Mouse (Mus musculus) adipose tissue, adult 10 weeks (tissue): ENCODE measurements around the gene Pax4. TPM values are rescaled to one million over a fixed set of nuclear protein-coding genes. Genes with fewer than 3 reads are reported as not detected.

Source experiments
- polyA plus RNA-seq: library from polyadenylated mRNA; stranded (reverse); fragments of 350-450 nt; fragmentation: Illumina TruSeq; extraction: RNeasy Lipid Tissue Mini Kit (QIAGEN cat#74804); gene quantifications from one replicate; pipeline ENCODE4 v1.2.3, GENCODE M21; 2014; ENCODE audit warnings: low read depth, low replicate concordance

The Pax4 gene
- not detected for polyA plus RNA-seq

DNA sequence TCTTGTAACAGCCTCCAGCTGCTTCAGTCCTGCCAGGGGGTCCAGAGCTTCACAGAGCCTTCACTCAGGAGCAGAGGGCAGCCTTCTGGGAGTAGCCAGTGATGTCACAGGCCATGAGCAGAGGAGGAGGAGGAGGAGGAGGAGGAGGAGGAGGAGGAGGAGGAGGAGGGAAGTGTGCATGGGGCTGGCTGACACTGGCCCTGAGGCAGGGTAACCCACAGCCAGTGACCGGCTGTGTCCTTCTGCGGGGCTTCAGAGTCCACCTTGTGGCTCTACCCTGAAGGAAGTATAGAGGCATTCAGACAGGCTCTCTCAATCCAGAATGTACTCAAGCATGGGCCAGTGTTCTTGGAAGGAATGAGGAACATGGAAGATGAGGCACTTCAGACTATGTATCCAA lies at the start of gene Pax4:
Gene Pax4 (minus strand): TSS at position 101 of the 400 bp plus-strand sequence.

DNA sequence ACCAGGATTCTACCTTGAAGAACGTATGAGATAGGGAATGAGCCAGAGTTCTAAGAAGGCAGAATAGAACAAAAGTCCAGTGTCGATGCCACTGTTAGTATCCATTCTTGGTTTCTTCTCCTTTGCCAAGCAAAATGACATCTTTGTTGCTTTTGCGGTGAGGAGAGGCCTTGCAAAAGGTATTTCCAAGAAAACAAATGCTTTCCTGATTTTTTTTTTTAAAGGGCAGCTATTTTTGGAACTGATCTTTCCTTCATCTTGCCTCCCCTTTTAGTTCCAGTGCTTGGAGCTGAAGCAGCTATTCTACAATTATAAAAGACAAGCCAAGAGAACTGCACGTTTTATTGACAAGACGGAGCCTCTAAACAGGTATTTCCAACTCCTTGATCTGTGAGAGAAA lies 25.7 kb upstream of the Pax4 start, which contains the start of gene Snd1:
Gene Snd1 (plus strand): TSS at position 301 of the 400 bp plus-strand sequence.

DNA sequence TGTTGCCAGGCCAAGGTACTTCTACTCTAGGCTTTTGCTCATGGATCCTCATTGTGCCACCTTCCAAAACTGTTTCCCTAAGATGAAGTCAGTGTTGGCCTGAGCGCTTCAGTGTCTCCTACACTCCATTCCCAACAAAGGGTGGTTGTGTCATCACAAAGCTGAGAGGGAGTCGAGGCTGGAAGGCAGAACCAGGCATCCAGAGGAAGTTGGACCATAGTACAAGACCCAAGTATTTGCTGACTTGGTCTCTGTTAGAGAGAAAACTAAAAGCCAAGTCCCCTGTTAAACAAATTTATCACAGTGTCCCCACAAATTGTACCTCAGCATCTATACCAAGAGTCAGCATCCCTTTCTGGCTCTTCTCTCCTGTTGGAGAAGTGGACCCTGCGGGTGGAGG lies 20.9 kb downstream of the Pax4 start, which contains the start of gene Gcc1:
Gene Gcc1 (minus strand): TSS at position 101 of the 400 bp plus-strand sequence.

DNA sequence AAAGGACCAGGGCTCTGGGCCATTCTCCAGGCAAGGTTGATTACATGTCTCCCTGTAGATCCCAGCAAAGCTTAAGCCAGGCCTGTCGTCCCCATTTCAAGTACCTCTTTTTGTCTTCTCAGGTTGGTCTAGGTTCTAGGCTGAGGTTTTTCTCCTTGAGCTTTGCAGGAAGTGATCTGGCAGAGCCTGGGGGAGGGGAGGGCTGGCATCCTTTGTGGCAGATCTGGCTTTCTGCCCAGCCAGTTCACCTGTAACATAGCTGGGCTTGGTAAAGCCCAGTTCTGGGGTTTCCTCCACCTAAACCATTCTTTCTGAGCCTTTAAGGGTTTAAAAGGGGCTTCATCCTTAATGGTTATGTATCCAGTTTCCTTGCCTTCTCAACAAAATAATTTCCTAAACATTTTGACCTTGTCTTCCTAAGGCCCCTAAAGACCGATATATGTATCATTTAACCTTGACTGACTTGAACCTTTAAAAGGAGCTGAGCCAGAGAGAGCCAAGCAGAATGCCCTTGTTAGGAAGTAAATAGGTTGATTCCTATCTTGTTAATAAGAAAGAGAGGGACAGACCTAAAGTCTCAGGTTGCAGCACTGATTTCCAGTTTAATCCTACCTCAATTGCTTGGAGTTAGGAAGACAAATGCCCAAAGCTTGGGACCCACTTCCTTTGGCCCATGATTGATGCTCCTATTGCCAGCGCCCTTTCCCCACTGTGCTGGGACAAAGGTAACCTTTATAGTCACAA lies 21.9 kb downstream of the Pax4 start, which contains the start of gene Fscn3:
Gene Fscn3 (plus strand): TSS at position 694 of the 744 bp plus-strand sequence.

DNA sequence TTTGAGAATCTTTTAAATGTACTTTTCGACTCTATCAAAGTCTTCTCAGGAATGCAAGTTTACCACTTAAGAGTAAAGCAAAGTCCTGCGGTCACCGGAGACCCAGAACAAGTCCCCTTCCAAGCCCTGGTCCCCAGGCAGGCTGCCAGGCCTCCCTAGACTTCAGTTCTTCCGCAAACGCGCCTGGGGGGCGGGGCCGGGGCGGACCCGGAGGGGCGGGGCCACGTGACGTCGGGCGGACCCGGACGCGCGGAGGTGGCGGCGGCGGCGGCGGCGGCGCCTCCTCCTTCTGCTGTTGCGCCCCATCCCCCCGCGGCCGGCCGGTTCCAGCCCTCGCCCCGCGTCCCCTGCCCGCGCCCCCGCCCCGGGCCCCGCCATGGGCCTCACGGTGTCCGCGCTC lies 25.8 kb downstream of the Pax4 start, which contains the start of gene Arf5:
Gene Arf5 (plus strand): TSS at position 248 of the 400 bp plus-strand sequence.

DNA sequence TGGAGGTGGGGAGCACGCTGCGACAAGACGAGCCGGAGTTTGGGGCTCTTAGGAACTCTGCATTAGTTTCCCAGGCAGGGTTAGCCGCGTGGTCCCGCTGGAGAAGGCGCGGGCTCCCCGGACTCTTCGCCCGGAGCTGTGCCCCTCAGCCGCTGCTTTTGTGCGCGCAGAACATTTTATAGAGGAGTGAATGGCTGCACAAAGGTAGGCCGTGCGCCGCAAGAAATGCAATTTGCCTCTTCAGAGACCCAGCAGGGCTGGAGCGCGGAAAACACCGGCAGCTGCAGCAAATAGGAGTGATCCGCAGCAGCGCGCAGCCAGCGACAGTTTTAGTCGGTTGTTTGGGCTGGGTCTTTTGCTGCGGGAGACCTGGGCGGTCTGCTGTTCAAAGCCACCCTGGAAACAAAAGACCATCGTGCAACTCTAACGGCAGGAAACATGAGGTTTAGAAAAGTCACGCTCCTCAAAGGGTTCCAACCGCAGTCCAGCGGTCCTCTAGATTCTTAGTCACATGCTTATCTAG lies 51.4 kb downstream of the Pax4 start, which contains the start of gene Zfp800:
Gene Zfp800 (minus strand): TSS at position 325 of the 523 bp plus-strand sequence.

Other genes starting within 250 kb of the Pax4 start
- gene Zfp800, start 51.3 kb downstream of the Pax4 start, polyA plus RNA-seq, result 10.3 TPM
- gene Arf5, start 25.8 kb downstream of the Pax4 start, polyA plus RNA-seq, result 120 TPM
- gene Fscn3, start 21.6 kb downstream of the Pax4 start, polyA plus RNA-seq, result 6.2 TPM
- gene Gcc1, start 21.0 kb downstream of the Pax4 start, polyA plus RNA-seq, result 15.4 TPM
- gene Snd1, start 25.8 kb upstream of the Pax4 start, polyA plus RNA-seq, result 107 TPM